27 mouse cellular contexts compared by ENCODE assay signal in genomic region chr10:26484311-26484710, GRCm38 (mm10).
DNase-seq lines count a peak whose midpoint lies in the region; ATAC-seq lines count a peak whose summit lies in the region.
"Had no signal": no experiment of that assay in that cellular context is flagged by ENCODE, and none has a peak within 500 bp of the region (broad histone marks: within the 10 kb centered on the region; RNA-seq: fewer than 3 reads in every experiment).

No protein-coding gene starts in this region.

- WGBS in embryonic facial prominence, embryonic 11.5 days = 42% methylated on average over 4 of the region's 4 CpGs
- WGBS in hindbrain, embryonic 11.5 days = 55% methylated on average over 4 of the region's 4 CpGs

- ATAC-seq in embryonic facial prominence, embryonic 11.5 days (replicated peaks; ENCODE audit: insufficient number of reproducible peaks, low FRiP score, low TSS enrichment, low read depth) = no peak
- ATAC-seq in monocyte, adult 5-6 weeks (replicated peaks; ENCODE audit: insufficient number of reproducible peaks, low FRiP score, low TSS enrichment, poor library complexity, severe bottlenecking) = no peak
- ATAC-seq in hindbrain, embryonic 11.5 days (ENCODE audit: low FRiP score) = no peak
- ATAC-seq: forebrain, postnatal 0 days; liver, embryonic 12.5 days; midbrain, embryonic 13.5 days had no signal

- H3K27me3 ChIP-seq in embryonic facial prominence, embryonic 11.5 days (ENCODE audit: control insufficient read depth, insufficient read depth, low read length) = no peaks in the 10 kb centered on the region
- H3K27me3 ChIP-seq in hindbrain, embryonic 11.5 days (ENCODE audit: control insufficient read depth, insufficient read depth, low read length) = no peaks in the 10 kb centered on the region
- H3K27me3 ChIP-seq: CH12.LX; heart, embryonic 12.5 days; hindbrain, embryonic 12.5 days; limb, embryonic 12.5 days; liver, embryonic 12.5 days; midbrain, embryonic 13.5 days had no signal

- H3K27ac ChIP-seq in embryonic facial prominence, embryonic 11.5 days (replicated peaks; ENCODE audit: low read depth, low read length) = no peak overlapping the region
- no peak overlapping the region for H3K27ac ChIP-seq in hindbrain, embryonic 11.5 days (ENCODE audit: low read depth, low read length)
- H3K27ac ChIP-seq: hindbrain, embryonic 12.5 days; limb, embryonic 12.5 days; liver, embryonic 12.5 days; midbrain, embryonic 13.5 days; stomach, postnatal 0 days had no signal

- peak; percentile 63 for DNase-seq in Muller cell, postnatal 12 days (ENCODE audit: inconsistent ontology term)
- DNase-seq in R1 (ENCODE audit: low read depth, low spot score) = peak; percentile 25
- DNase-seq in embryonic facial prominence, embryonic 11.5 days (ENCODE audit: low spot score) = peak; percentile 22
- DNase-seq in kidney, postnatal 14 days = peak; percentile 7
- DNase-seq in hindbrain, embryonic 11.5 days (ENCODE audit: low spot score) = no peak
- DNase-seq in layer of hippocampus, postnatal 14 days (ENCODE audit: low spot score in 2 of 2) = no peak
- no peak for DNase-seq in cerebellum, postnatal 10 days
- DNase-seq: adrenal gland, postnatal 14 days; B cell, adult 2 months; cerebellum, postnatal 14 days; forebrain, postnatal 0 days; gastrocnemius, postnatal 25 days; heart, adult 18-20 months; heart, postnatal 10 days; lung, adult 2 months; lung, postnatal 14 days; thymus, adult 2 months; thymus, postnatal 4 days had no signal

- H3K36me3 ChIP-seq in embryonic facial prominence, embryonic 11.5 days (replicated peaks; ENCODE audit: control insufficient read depth, insufficient read depth, low read depth, low read length) = no peaks in the 10 kb centered on the region
- H3K36me3 ChIP-seq in hindbrain, embryonic 11.5 days (ENCODE audit: control insufficient read depth, insufficient read depth, low read length) = no peaks in the 10 kb centered on the region
- H3K36me3 ChIP-seq: G1E; heart, embryonic 12.5 days; hindbrain, embryonic 12.5 days; limb, embryonic 12.5 days; liver, embryonic 12.5 days; midbrain, embryonic 13.5 days had no signal

- no peak overlapping the region for H3K9ac ChIP-seq in embryonic facial prominence, embryonic 11.5 days (replicated peaks; ENCODE audit: low read length)
- no peak overlapping the region for H3K9ac ChIP-seq in hindbrain, embryonic 11.5 days (ENCODE audit: low read depth, low read length)
- H3K9ac ChIP-seq: forebrain, postnatal 0 days; heart, embryonic 12.5 days; hindbrain, embryonic 12.5 days; limb, embryonic 12.5 days; liver, embryonic 12.5 days; midbrain, embryonic 13.5 days had no signal

- H3K9me3 ChIP-seq in embryonic facial prominence, embryonic 11.5 days (replicated peaks; ENCODE audit: control insufficient read depth, low read length) = no peaks in the 10 kb centered on the region
- no peaks in the 10 kb centered on the region for H3K9me3 ChIP-seq in hindbrain, embryonic 11.5 days (ENCODE audit: control insufficient read depth, low read length)
- H3K9me3 ChIP-seq: G1E; heart, embryonic 12.5 days; hindbrain, embryonic 12.5 days; limb, embryonic 12.5 days; liver, embryonic 12.5 days; midbrain, embryonic 13.5 days had no signal

- H3K4me3 ChIP-seq in embryonic facial prominence, embryonic 11.5 days (ENCODE audit: low read depth, low read length) = no peak overlapping the region
- no peak overlapping the region for H3K4me3 ChIP-seq in hindbrain, embryonic 11.5 days (ENCODE audit: low read depth, low read length)
- H3K4me3 ChIP-seq: heart, embryonic 12.5 days; hindbrain, embryonic 12.5 days; limb, embryonic 12.5 days; liver, embryonic 12.5 days; midbrain, embryonic 13.5 days had no signal

- H3K4me2 ChIP-seq in embryonic facial prominence, embryonic 11.5 days (ENCODE audit: low read depth, low read length) = no peak overlapping the region
- H3K4me2 ChIP-seq in hindbrain, embryonic 11.5 days (replicated peaks; ENCODE audit: low read depth, low read length) = no peak overlapping the region
- H3K4me2 ChIP-seq: heart, embryonic 12.5 days; hindbrain, embryonic 12.5 days; limb, embryonic 12.5 days; liver, embryonic 12.5 days; midbrain, embryonic 13.5 days had no signal

- no peaks in the 10 kb centered on the region for H3K4me1 ChIP-seq in embryonic facial prominence, embryonic 11.5 days (ENCODE audit: control insufficient read depth, insufficient read depth, low read length)
- no peaks in the 10 kb centered on the region for H3K4me1 ChIP-seq in hindbrain, embryonic 11.5 days (replicated peaks; ENCODE audit: control insufficient read depth, insufficient read depth, low read length)
- H3K4me1 ChIP-seq: hindbrain, embryonic 12.5 days; liver, embryonic 12.5 days; midbrain, embryonic 13.5 days had no signal

Comparison
In these comparisons a context has a peak if more than half of its experiments do, and no peak if none do; other contexts are left out.
1. DNase-seq: peak in Muller cell, postnatal 12 days (single experiment), R1 (single experiment), embryonic facial prominence, embryonic 11.5 days (single experiment) and kidney, postnatal 14 days (single experiment); none in hindbrain, embryonic 11.5 days (single experiment), layer of hippocampus, postnatal 14 days (0 of 2) and cerebellum, postnatal 10 days (0 of 2).